Mouse (Mus musculus): ENCODE data around the gene Ybx2.
"Not testable (repeated sequence)": the region's sequence is repeated elsewhere in the genome, so short reads cannot be mapped to it uniquely, and the experiment has no call there.

DNA sequence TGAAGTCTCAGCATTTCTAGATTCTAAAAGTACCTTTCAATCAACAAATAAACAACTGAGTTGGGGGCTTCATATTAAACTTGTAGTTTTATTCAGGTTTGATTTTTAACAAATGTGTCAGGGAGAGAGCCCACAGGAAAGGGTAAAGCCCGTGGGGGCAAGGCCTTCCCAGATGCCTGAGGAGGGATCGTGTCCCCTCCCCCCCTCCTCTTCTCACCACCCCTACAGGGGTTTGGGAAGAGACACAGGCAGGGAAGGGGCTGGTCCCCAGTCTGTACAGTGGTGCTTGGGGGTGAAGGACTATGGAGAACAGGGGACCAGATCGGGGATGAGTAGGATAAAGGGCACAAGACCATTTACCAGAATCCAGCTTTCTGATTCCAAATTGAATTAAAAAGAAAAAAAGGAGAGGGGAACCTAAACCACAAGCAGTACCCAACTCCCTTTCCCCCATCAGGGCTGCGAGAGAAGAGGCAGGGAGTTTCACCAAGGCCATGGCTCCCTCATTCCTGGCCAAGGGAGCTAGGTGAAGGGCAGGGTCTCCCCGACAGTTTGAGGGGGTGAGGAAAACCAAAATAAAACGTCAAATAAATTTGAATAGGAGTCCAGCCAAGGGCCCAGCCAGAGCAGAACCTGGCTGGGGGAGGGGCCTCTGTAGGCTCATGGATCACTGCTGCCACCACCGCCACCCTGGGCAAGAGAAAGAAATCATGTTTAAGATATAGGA lies 18.8 kb upstream of the Ybx2 start:
- TF ChIP-seq POLR2A (IDR thresholded peaks at IDR 0.05; ENCODE audit: low read depth, low read length); CTCF (IDR thresholded peaks at IDR 0.05; ENCODE audit: borderline replicate concordance, insufficient read depth, low read length): not testable (repeated sequence)
